1 mouse cellular context compared by ENCODE assay signal in the genomic region with DNA sequence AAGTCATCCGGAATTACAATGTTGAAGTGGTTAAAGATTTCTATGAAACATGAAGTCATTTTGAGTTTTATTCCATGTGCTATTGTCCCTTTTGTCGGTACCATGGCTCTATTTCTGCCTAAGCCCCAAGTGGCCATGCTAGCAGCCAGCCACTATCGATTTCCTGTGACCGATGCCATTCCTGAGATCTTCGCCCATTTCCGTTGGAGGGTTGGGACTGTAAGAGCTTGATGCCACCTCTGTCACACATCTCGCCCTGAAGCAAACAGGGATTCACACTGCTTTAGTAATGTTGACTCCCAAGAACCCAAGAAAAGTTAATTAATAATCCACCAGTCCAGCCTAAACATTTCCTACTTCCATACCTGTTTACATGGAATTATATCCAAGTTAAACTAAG.
A peak's percentile ranks its signal among the peaks of the same experiment; 100 is the strongest.
TF ChIP-seq lines count a peak whose summit lies in the region.

No protein-coding gene starts in this region.

TF ChIP-seq in MEL, 35 proteins besides CTCF, POLR2A, EP300 and RAD21:
- TF ChIP-seq CHD1 (IDR thresholded peaks at IDR 0.05; ENCODE audit: low read depth, low read length) (peak; percentile 33; the same call in 1 of the 2 replicates), MXI1 (IDR thresholded peaks at IDR 0.05; ENCODE audit: low read depth, low read length) (peak; percentile 37; the same call in 1 of the 2 replicates), UBTF (IDR thresholded peaks at IDR 0.05; ENCODE audit: borderline replicate concordance, insufficient read depth, low read depth, low read length) (no peak), ZC3H11A (IDR thresholded peaks at IDR 0.05; ENCODE audit: low read depth, low read length) (no peak)
TF ChIP-seq in MEL: peak in this region for 2.
